Mouse (Mus musculus): Measurements from ENCODE around the gene Anxa8.

GRCm38 (mm10) chr14:34121691-34122090, 35.9 kb downstream of the Anxa8 start:
- TF ChIP-seq CTCF (conservative IDR thresholded peaks at IDR 0.05; ENCODE audit: insufficient read depth, insufficient read length, low read depth, low read length) (no peak), POLR2A (IDR thresholded peaks at IDR 0.05; ENCODE audit: low read depth, low read length) (no peak)

All from kidney, adult 2 months (tissue).